Mouse (Mus musculus): ENCODE results near the gene Exph5. TPM values are rescaled to one million over a fixed set of nuclear protein-coding genes. Genes with fewer than 3 reads are reported as not detected.

Gene Exph5
- total and polyA plus RNA-seq, 2 experiments: 2.7 to 11.9 TPM

DNA sequence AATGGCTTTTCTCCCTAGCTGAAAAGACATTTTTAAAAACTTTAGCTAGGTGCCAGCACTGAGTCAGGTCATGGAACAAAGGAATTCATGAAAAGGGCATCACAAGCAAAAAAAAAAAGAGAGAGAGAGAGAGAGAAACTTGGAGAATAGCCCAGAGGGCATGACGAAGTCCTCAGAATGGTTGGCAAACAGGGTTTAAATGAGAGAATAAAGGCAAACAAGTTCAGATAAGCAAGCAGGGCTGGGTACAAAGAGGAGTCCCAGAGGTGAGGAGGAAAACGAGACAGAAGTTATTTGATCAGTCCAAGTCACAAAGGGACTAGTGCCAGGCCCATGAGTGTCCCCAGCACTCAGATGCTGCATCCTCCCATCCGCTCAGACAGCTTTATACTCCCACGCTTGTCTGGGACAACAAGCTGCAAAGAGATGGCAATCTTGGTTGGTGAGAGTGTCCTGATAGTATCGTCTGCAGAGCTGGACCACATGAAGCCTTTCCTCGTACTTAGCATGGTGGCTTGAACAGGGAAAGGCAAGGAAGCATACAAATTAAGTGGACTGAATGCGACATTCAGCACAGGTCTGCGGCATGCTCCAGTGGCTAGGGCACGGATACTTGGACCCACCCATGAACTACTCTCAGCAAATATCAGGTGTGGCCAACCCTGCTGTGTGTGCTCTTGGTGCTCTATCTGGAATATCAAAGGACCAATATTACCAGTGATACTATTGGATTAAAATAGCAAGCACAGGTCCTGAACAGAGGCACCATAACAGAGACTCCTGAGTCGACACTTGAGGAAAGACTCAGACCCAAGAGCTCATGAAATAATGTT lies 22.2 kb downstream of the Exph5 start:
- no peak overlapping the region for H3K4me3 ChIP-seq (ENCODE audit: insufficient read depth, low read depth, low read length)
- peak overlapping the region; percentile 43 for H3K27ac ChIP-seq (replicated peaks; ENCODE audit: insufficient read depth, low read depth, low read length)
- H3K9ac ChIP-seq (ENCODE audit: low read depth, low read length): no peak overlapping the region
- H3K79me2 ChIP-seq (ENCODE audit: control insufficient read depth, insufficient read depth, low read length): no peaks in the 10 kb centered on the region; the same call in 1 of the 2 replicates
- no peaks in the 10 kb centered on the region for H3K27me3 ChIP-seq (ENCODE audit: control insufficient read depth, insufficient read depth, low read length)
- no peak for TF ChIP-seq POLR2A (IDR thresholded peaks at IDR 0.05; ENCODE audit: extremely low read depth, insufficient read depth, low read length)
- TF ChIP-seq CTCF (IDR thresholded peaks at IDR 0.05; ENCODE audit: low read depth, low read length): 0 out of 2 replicates have a peak, but pooled peaks have one; percentile 10
- 50% methylated on average over 10 of the region's 10 CpGs for WGBS
- peak; percentile 94 for DNase-seq (ENCODE audit: extremely low read depth, low read depth, low spot score)
- H3K36me3 ChIP-seq (ENCODE audit: control insufficient read depth, insufficient read depth, low read length): no peaks in the 10 kb centered on the region
- peaks cover 9% of the 10 kb centered on the region for H3K4me1 ChIP-seq (ENCODE audit: control insufficient read depth, insufficient read depth, low read length)

DNA sequence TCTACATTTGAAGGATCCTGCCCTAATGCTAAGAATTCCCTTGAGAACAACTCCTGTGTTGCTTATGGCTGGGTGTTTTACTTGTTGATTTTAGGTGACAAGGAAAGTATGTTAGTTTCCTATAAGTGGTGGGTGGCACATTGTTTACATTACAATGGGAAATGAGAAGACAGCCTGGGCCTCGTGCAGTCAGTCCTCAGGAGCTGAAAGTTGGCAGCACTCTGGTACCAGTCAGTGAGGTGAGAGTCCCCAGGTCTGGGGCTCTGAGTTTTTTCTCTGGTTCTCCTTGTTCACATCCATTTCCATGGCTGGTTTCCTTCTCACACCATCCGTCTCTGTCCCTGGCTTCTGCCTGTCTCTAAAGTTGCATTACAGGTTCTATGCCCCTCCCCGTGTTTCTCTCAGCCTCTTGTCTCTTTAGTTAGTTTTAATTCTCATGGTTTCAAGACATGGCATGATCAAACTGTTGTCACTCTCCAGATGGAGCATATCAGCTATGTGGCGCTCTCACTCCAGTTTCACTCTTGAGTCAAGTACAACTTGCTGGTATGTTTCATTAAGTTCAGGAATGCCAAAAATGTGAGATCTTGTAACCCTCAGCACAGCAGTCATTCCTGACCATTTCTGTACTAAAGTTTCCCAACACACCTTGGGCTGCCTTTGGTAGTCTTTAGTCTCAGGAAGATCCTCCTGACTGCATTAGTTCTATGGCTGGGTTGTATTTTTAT lies 24.1 kb downstream of the Exph5 start:
- no peak for TF ChIP-seq POLR2A (IDR thresholded peaks at IDR 0.05; ENCODE audit: extremely low read depth, insufficient read depth, low read length)
- TF ChIP-seq CTCF (IDR thresholded peaks at IDR 0.05; ENCODE audit: low read depth, low read length): no peak

DNA sequence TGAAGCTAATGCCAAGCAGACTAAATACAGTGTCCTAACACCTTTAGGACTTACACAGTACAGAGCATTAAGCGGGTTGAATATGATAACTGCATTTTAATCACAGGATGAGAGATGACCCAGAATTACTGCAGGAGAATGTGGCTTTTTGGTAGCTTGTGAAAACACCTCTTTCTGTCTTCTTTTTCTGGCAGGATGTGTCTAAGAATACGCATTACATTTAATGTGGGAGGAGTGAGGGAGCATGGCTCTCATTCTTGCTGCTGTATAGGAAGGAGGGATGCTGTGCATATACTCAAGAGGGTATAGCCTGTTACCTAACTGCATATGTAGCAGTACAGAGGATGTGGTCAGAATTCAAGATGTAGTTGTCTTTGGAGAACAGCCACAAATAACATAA lies 26.7 kb downstream of the Exph5 start:
- Histone ChIP-seq H3K4me1 (ENCODE audit: control insufficient read depth, insufficient read depth, low read length) (peaks cover 8% of the 10 kb centered on the region), H3K9ac (ENCODE audit: low read depth, low read length) (no peak overlapping the region), H3K27ac (replicated peaks; ENCODE audit: insufficient read depth, low read depth, low read length) (no peak overlapping the region), H3K79me2 (ENCODE audit: control insufficient read depth, insufficient read depth, low read length) (no peaks in the 10 kb centered on the region; the same call in 1 of the 2 replicates), H3K36me3 (ENCODE audit: control insufficient read depth, insufficient read depth, low read length) (no peaks in the 10 kb centered on the region), H3K27me3 (ENCODE audit: control insufficient read depth, insufficient read depth, low read length) (no peaks in the 10 kb centered on the region), H3K4me3 (ENCODE audit: insufficient read depth, low read depth, low read length) (no peak overlapping the region)
- no peak for TF ChIP-seq CTCF (IDR thresholded peaks at IDR 0.05; ENCODE audit: low read depth, low read length)
- no peak for TF ChIP-seq POLR2A (IDR thresholded peaks at IDR 0.05; ENCODE audit: extremely low read depth, insufficient read depth, low read length)
- no peak for DNase-seq (ENCODE audit: extremely low read depth, low read depth, low spot score)
- 92% methylated on average over 2 of the region's 2 CpGs for WGBS

More for the DNA sequence above, 24.1 kb downstream of the Exph5 start:
- H3K79me2 ChIP-seq (ENCODE audit: control insufficient read depth, insufficient read depth, low read length): no peaks in the 10 kb centered on the region; the same call in 1 of the 2 replicates
- 70% methylated on average over 4 of the region's 4 CpGs for WGBS
- no peaks in the 10 kb centered on the region for H3K27me3 ChIP-seq (ENCODE audit: control insufficient read depth, insufficient read depth, low read length)
- H3K27ac ChIP-seq (replicated peaks; ENCODE audit: insufficient read depth, low read depth, low read length): no peak overlapping the region
- no peak overlapping the region for H3K9ac ChIP-seq (ENCODE audit: low read depth, low read length)
- peaks cover 9% of the 10 kb centered on the region for H3K4me1 ChIP-seq (ENCODE audit: control insufficient read depth, insufficient read depth, low read length)
- no peaks in the 10 kb centered on the region for H3K36me3 ChIP-seq (ENCODE audit: control insufficient read depth, insufficient read depth, low read length)
- no peak overlapping the region for H3K4me3 ChIP-seq (ENCODE audit: insufficient read depth, low read depth, low read length)
- DNase-seq (ENCODE audit: extremely low read depth, low read depth, low spot score): no peak

GRCm38 (mm10) chr9:53329301-53330206 lies 28.1 kb downstream of the Exph5 start:
- no peak for DNase-seq (ENCODE audit: extremely low read depth, low read depth, low spot score)
- 70% methylated on average over 6 of the region's 6 CpGs for WGBS
- TF ChIP-seq POLR2A (IDR thresholded peaks at IDR 0.05; ENCODE audit: extremely low read depth, insufficient read depth, low read length) (no peak), CTCF (IDR thresholded peaks at IDR 0.05; ENCODE audit: low read depth, low read length) (no peak)
- Histone ChIP-seq H3K27ac (replicated peaks; ENCODE audit: insufficient read depth, low read depth, low read length) (no peak overlapping the region), H3K27me3 (ENCODE audit: control insufficient read depth, insufficient read depth, low read length) (no peaks in the 10 kb centered on the region), H3K4me3 (ENCODE audit: insufficient read depth, low read depth, low read length) (no peak overlapping the region), H3K79me2 (ENCODE audit: control insufficient read depth, insufficient read depth, low read length) (no peaks in the 10 kb centered on the region; the same call in 1 of the 2 replicates), H3K9ac (ENCODE audit: low read depth, low read length) (no peak overlapping the region), H3K4me1 (ENCODE audit: control insufficient read depth, insufficient read depth, low read length) (peaks cover 6% of the 10 kb centered on the region; the same call in 1 of the 2 replicates), H3K36me3 (ENCODE audit: control insufficient read depth, insufficient read depth, low read length) (no peaks in the 10 kb centered on the region)

DNA sequence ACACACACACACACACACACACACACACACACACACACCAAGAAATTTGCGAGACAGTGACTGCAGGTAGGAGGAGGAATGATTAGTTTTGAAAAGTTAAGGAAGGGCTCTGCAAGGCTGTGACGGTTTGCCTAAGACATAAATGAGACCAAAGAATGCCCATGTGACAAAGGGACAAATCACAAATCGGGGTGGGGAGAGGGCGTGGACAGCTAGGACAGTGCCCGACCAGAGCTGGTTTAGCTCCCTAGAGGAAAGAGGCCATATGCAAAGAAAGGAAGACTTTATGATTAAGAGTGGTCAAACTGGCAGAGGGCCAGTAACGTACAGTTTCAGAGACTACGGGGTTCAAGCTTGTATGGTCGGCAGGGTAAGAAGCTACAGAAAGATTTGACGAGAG lies 28.8 kb downstream of the Exph5 start:
- Histone ChIP-seq H3K27me3 (ENCODE audit: control insufficient read depth, insufficient read depth, low read length) (no peaks in the 10 kb centered on the region), H3K4me3 (ENCODE audit: insufficient read depth, low read depth, low read length) (no peak overlapping the region)
- 88% methylated on average over 9 of the region's 9 CpGs for WGBS

More for the DNA sequence above, 28.8 kb downstream of the Exph5 start:
- Histone ChIP-seq H3K79me2 (ENCODE audit: control insufficient read depth, insufficient read depth, low read length) (no peaks in the 10 kb centered on the region; the same call in 1 of the 2 replicates), H3K4me1 (ENCODE audit: control insufficient read depth, insufficient read depth, low read length) (peaks cover 4% of the 10 kb centered on the region; the same call in 1 of the 2 replicates), H3K9ac (ENCODE audit: low read depth, low read length) (no peak overlapping the region), H3K36me3 (ENCODE audit: control insufficient read depth, insufficient read depth, low read length) (no peaks in the 10 kb centered on the region), H3K27ac (replicated peaks; ENCODE audit: insufficient read depth, low read depth, low read length) (no peak overlapping the region)
- no peak for TF ChIP-seq CTCF (IDR thresholded peaks at IDR 0.05; ENCODE audit: low read depth, low read length)
- TF ChIP-seq POLR2A (IDR thresholded peaks at IDR 0.05; ENCODE audit: extremely low read depth, insufficient read depth, low read length): no peak
- DNase-seq (ENCODE audit: extremely low read depth, low read depth, low spot score): no peak

Measured in liver, adult 2 months (tissue).